Mouse (Mus musculus) intestine, postnatal 0 days (tissue): Measurements from ENCODE around the gene Tmsb15b2. TPM values are rescaled to one million over a fixed set of nuclear protein-coding genes. Genes with fewer than 3 reads are reported as not detected.
"Not testable (repeated sequence)": the region's sequence is repeated elsewhere in the genome, so short reads cannot be mapped to it uniquely, and the experiment has no call there.

Source experiments
- ATAC-seq: fragments of 200-750 bp; cut with Nextera tagmentation; 2 replicates; pipeline ENCODE4 v1.8.0; 2017; ENCODE audit warnings: mild to moderate bottlenecking, moderate TSS enrichment, moderate library complexity
- H3K27ac ChIP-seq: fragments of 300-500 bp; sonication (generic); 2 replicates; pipeline ENCODE4 v1.5.1; 2014; ENCODE audit warnings: mild to moderate bottlenecking, low read depth, low read length, moderate library complexity
- H3K27me3 ChIP-seq: fragments of 300-500 bp; sonication (generic); replicated peaks from 2 replicates; pipeline ENCODE4 v1.6.1; 2014; ENCODE audit warnings: low read length, mixed read lengths; ENCODE audit not compliant: control insufficient read depth, insufficient read depth
- H3K36me3 ChIP-seq: fragments of 300-500 bp; sonication (generic); 2 replicates; pipeline ENCODE4 v1.6.1; 2014; ENCODE audit warnings: mild to moderate bottlenecking, moderate library complexity; ENCODE audit not compliant: control insufficient read depth, insufficient read depth
- H3K4me1 ChIP-seq: fragments of 300-500 bp; sonication (generic); replicated peaks from 2 replicates; pipeline ENCODE4 v1.6.1; 2014; ENCODE audit warnings: antibody characterized with exemption, low read length, mixed read lengths; ENCODE audit not compliant: control insufficient read depth, insufficient read depth
- H3K4me2 ChIP-seq: fragments of 300-500 bp; sonication (generic); replicated peaks from 2 replicates; pipeline ENCODE4 v1.6.1; 2014; ENCODE audit warnings: low read depth, mild to moderate bottlenecking, moderate library complexity
- H3K4me3 ChIP-seq: fragments of 300-500 bp; sonication (generic); 2 replicates; pipeline ENCODE4 v1.5.1; 2014; ENCODE audit warnings: low read depth, low read length
- H3K9ac ChIP-seq: fragments of 300-500 bp; sonication (generic); 2 replicates; pipeline ENCODE4 v1.6.1; 2014; ENCODE audit warnings: mild to moderate bottlenecking, low read depth, low read length
- H3K9me3 ChIP-seq: fragments of 300-500 bp; sonication (generic); 2 replicates; pipeline ENCODE4 v1.6.1; 2016; ENCODE audit warnings: mixed run types; ENCODE audit not compliant: control insufficient read depth
- CTCF ChIP-seq: sonication (generic); IDR thresholded peaks from 2 replicates; pipeline ENCODE4 v1.5.1; 2016; ENCODE audit warnings: low read depth, mild to moderate bottlenecking, control low read depth, antibody characterized with exemption, moderate library complexity
- WGBS: fragments of 180-500 bp; shearing (Covaris S2); extraction: QIAGEN DNeasy Blood & Tissue Kit; methylation state at CpG from one replicate; pipeline ENCODE4 v1.1.7; 2014; 5-methylcytosine and 5-hydroxymethylcytosine counted together
- polyA plus RNA-seq: library from polyadenylated mRNA; unstranded; fragments of >200 nt; fragmentation: Nextera tagmentation; extraction: Ambion mirVana; gene quantifications from 2 replicates; pipeline ENCODE4 v1.2.1, GENCODE M21; 2015

Tmsb15b2 gene
- polyA plus RNA-seq, 1 experiment from 2014 or later: 56.8 TPM

DNA sequence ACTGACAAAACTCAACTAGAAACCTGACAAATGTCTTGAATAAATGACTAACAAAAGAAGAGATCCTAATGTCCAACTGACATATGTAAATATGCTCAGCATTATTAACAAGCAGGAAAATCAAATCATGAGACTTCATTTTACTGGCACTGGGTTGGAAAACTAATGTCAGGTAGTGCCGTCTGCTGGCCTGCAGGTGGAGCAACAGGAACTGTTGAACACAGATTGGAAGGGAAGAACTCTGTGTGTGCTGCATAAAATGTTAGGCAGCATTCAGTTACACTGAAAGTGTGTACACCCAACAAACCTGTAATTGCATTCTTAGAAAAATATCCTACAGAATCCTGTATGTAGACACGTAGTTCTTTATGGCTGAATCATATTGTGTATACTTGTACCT, 15.6 kb downstream of the Tmsb15b2 start:
- no peak overlapping the region for H3K9ac ChIP-seq
- no peak overlapping the region for H3K4me3 ChIP-seq
- no peaks in the 10 kb centered on the region for H3K27me3 ChIP-seq
- H3K9me3 ChIP-seq: no peaks in the 10 kb centered on the region
- no peak overlapping the region for H3K27ac ChIP-seq
- TF ChIP-seq CTCF: peak; percentile 66
- no peak overlapping the region for H3K4me2 ChIP-seq
- no peaks in the 10 kb centered on the region for H3K4me1 ChIP-seq
- no peaks in the 10 kb centered on the region for H3K36me3 ChIP-seq
- WGBS: 35% methylated on average over 2 of the region's 2 CpGs
- ATAC-seq: no peak; the same call in 1 of the 2 replicates

DNA sequence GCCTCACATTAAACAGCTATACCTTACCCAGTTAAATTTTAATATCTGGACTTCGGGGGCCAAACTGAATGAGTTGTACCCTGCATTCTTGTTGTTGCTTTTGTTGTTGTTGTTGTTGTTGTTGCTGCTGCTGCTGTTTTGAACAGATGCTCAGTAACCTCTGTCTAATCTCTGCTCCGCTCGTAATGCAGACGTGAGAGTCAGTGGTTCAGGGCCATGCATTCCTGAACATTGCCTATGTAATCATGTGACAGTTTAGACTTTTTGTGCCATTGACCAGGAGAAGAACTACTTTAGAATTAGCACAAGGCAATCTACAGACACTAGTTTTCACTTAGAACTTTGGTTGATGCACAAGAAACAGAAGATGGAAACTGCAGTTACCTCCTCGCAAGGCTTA, 17.0 kb downstream of the Tmsb15b2 start:
- H3K36me3 ChIP-seq, H3K4me3 ChIP-seq, H3K27me3 ChIP-seq, H3K27ac ChIP-seq, H3K4me1 ChIP-seq, H3K9me3 ChIP-seq, ATAC-seq, H3K9ac ChIP-seq: not testable (repeated sequence)
- H3K4me2 ChIP-seq: peak overlapping the region; percentile 54
- WGBS: 51% methylated on average over 5 of the region's 5 CpGs

DNA sequence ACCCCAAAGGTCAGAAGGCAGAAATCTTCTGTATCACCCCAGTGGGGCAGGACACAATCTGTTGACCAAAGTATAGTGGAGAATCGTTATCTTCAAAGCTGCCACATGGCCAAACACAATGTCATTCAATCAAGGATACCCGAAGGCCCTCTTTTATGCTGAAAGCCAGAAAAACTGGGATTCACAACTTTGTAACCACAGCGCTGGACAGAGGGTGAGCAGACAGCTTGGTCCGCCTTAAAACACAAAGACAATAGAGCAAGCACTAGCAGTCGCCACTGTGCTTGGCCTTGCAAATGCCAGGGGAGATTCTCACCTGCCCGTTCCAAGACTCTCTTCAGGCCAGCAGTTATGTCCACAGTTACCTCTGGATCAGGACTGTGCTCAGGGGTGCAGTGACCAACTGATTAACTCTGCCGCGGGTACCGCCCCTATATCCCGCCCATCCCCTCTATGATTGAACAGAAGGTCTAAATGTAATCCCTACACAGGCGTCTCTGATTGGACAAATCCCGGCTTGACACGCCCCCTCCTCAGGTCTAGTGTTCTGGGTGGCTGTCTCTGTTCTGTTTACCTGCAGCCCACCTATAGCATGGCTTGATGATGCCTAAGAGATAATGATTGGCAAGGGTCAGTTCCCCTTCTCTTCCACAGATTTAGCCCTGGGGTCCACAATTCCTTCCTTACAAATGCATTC, 17.6 kb downstream of the Tmsb15b2 start:
- Histone ChIP-seq H3K4me2 (peak overlapping the region; percentile 54), H3K4me3 (0 out of 2 replicates have a peak overlapping the region, but pooled peaks have one; percentile 14)
- WGBS: 26% methylated on average over 13 of the region's 13 CpGs
- not testable (repeated sequence) for H3K27me3 ChIP-seq, H3K36me3 ChIP-seq, H3K4me1 ChIP-seq, H3K27ac ChIP-seq, H3K9me3 ChIP-seq, H3K9ac ChIP-seq
- ATAC-seq: peak; percentile 98

DNA sequence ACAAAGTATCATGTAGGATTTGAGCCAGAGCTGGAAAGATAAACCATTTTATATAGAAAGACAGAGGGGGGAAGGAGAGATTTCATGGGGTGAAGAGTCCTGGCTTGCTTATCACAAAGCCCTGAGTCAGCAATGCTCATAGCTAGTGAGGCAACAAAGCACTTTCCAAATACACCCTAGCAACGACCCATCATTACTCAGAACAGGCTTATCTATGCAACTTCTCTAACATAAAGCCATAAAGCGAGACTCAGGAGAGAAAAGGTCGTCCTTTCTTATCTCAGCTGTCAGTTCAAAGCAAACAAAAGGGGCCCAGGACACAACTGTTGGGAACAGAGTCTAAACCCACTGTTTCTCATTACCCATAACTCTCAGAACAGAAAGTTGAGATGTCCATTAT, 37.3 kb downstream of the Tmsb15b2 start:
- no peak overlapping the region for H3K4me3 ChIP-seq
- no peak overlapping the region for H3K4me2 ChIP-seq
- H3K9ac ChIP-seq: no peak overlapping the region
- H3K4me1 ChIP-seq: no peaks in the 10 kb centered on the region
- no peak overlapping the region for H3K27ac ChIP-seq
- WGBS: 7% methylated on average over 3 of the region's 3 CpGs
- ATAC-seq: peak; percentile 100
- no peak for TF ChIP-seq CTCF
- H3K27me3 ChIP-seq: no peaks in the 10 kb centered on the region
- no peaks in the 10 kb centered on the region for H3K36me3 ChIP-seq
- H3K9me3 ChIP-seq: no peaks in the 10 kb centered on the region

DNA sequence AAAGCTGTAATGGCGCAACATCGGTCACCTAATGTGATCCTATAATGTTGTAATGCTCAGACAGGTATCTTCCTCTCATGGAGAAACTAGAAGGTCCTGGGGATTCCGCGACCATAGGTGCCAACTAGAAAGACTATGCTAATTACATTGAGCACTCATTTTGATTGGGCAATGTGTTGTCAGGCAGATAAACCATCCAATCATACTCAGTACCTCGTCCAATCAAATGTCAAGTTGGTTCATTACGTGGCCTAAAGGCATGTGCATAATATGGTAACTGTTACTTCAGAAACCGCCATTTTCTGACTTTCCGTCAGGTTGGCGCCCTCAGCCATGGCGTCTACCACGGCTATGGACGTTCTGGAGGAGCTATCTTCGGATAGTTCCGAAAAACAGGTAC, 48.3 kb downstream of the Tmsb15b2 start, which contains the start of gene H2bfm:
TSS of gene H2bfm (plus strand) at position 295 of the 400 bp plus-strand sequence.
- H3K4me3 ChIP-seq: no peak within 1 kb of the TSS
- no peak for ATAC-seq
- H3K9me3 ChIP-seq: no peaks in the 10 kb centered on the region; the same call in 1 of the 2 replicates
- no peak within 1 kb of the TSS for H3K4me2 ChIP-seq
- no peaks in the 10 kb centered on the region for H3K36me3 ChIP-seq
- no peak within 1 kb of the TSS for H3K9ac ChIP-seq
- no peak within 1 kb of the TSS for H3K27ac ChIP-seq
- H3K4me1 ChIP-seq: no peaks in the 10 kb centered on the region
- TF ChIP-seq CTCF: no peak
- 90% methylated on average over 14 of the region's 14 CpGs for WGBS
- H3K27me3 ChIP-seq: no peaks in the 10 kb centered on the region

DNA sequence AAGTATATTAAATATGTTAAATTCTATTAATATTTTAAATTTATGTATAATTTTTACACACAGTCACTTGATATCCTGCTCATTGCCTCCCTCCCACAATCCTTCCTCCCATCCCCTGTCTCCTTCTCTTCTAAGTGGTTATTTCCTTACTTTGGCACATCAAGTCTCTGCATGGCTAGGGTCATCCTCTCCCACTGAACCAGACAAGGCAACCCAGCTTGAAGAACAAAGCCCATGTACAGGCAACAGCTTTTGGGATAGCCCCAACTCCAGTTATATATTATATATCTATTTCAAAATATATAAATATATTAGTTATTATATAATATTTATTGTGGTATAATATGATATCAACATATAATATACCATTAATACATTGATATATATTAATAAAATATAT, 49.4 kb downstream of the Tmsb15b2 start:
- no peak overlapping the region for H3K4me2 ChIP-seq
- H3K36me3 ChIP-seq: no peaks in the 10 kb centered on the region
- no peaks in the 10 kb centered on the region for H3K4me1 ChIP-seq
- no peaks in the 10 kb centered on the region for H3K27me3 ChIP-seq
- H3K9me3 ChIP-seq: no peaks in the 10 kb centered on the region; the same call in 1 of the 2 replicates
- TF ChIP-seq CTCF: no peak
- no peak for ATAC-seq
- no peak overlapping the region for H3K9ac ChIP-seq
- no peak overlapping the region for H3K27ac ChIP-seq
- no peak overlapping the region for H3K4me3 ChIP-seq

Other genes starting within 250 kb of the Tmsb15b2 start
- 459 and 483 TPM in 2 replicates for gene Morf4l2, start 231.8 kb downstream of the Tmsb15b2 start, polyA plus RNA-seq
- not detected in 2 replicates for gene Glra4, start 195.4 kb downstream of the Tmsb15b2 start, polyA plus RNA-seq
- gene Plp1, start 152.8 kb downstream of the Tmsb15b2 start, polyA plus RNA-seq: 1.9 and 3.0 TPM in 2 replicates
- 0.21 and 0.27 TPM in 2 replicates for gene Rab9b, start 106.7 kb downstream of the Tmsb15b2 start, polyA plus RNA-seq
- gene H2bfm, start 48.2 kb downstream of the Tmsb15b2 start, polyA plus RNA-seq: not detected in 2 replicates
- 3.7 and 7.0 TPM in 2 replicates for gene Tmsb15l, start 1.4 kb upstream of the Tmsb15b2 start, polyA plus RNA-seq
- 31.0 and 34.1 TPM in 2 replicates for gene Tmsb15b1, start 1.4 kb upstream of the Tmsb15b2 start, polyA plus RNA-seq
- gene Zcchc18, start 17.7 kb upstream of the Tmsb15b2 start, polyA plus RNA-seq: 7.7 and 8.4 TPM in 2 replicates
- 2.7 and 3.1 TPM in 2 replicates for gene Slc25a53, start 62.8 kb upstream of the Tmsb15b2 start, polyA plus RNA-seq
- gene Fam199x, start 74.1 kb upstream of the Tmsb15b2 start, polyA plus RNA-seq: 2.2 and 2.5 TPM in 2 replicates
- not detected in 2 replicates for gene Esx1, start 146.6 kb upstream of the Tmsb15b2 start, polyA plus RNA-seq